Comparison of ENCODE assay signal across 8 mouse cellular contexts in the genomic region with DNA sequence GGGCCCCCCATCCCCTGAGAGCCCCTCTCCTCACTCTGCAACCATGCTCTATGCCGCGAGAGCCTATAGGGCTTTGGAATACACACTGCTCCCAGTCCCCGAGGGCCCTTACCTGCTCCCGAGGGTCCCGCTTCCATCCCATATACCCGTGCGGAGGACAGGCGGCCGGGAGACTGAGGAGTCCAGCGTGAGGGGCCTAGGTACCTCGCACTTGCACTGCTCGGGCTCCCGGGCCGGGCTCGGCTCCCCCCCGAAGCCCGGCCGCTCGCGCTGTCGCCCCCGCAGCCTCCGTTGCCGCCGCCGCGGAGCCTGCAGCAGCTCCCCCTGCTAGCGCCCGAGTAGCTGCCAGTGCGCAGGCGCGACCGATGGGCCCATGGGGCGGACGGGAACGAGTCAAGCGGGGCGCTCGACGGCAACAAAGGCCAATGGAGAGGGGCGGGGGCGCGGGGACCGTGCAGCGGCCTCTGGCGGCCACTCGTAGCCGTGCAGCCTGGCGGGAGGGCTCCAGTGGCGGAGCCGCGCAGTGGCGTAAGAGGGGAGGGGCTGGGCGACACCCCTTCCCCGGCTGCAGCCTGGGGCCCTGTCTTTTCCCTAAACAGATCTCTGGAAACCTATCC. TPM values are rescaled to one million over a fixed set of nuclear protein-coding genes. Genes with fewer than 3 reads are reported as not detected.
DNase-seq lines count a peak whose midpoint lies in the region; ATAC-seq and TF ChIP-seq lines count a peak whose summit lies in the region.

Gene Ago1, minus strand, starts transcription at position 299 of the 617 bp plus-strand sequence.

- peaks cover 28% of the 10 kb centered on the region for H3K4me1 ChIP-seq in bone marrow macrophage, adult 2 months (ENCODE audit: control insufficient read depth, insufficient read depth, low read length)
- no peaks in the 10 kb centered on the region for H3K4me1 ChIP-seq in embryonic fibroblast, embryonic 13.5 days (ENCODE audit: control insufficient read depth, insufficient read depth, low read length)
- H3K4me1 ChIP-seq in heart, embryonic 10.5 days: peaks cover 48% of the 10 kb centered on the region
- H3K4me1 ChIP-seq in kidney, embryonic 15.5 days: peaks cover 46% of the 10 kb centered on the region

- no peaks in the 10 kb centered on the region for H3K36me3 ChIP-seq in heart, embryonic 10.5 days
- no peaks in the 10 kb centered on the region for H3K36me3 ChIP-seq in kidney, embryonic 15.5 days

- no peaks in the 10 kb centered on the region for H3K9me3 ChIP-seq in heart, embryonic 10.5 days
- H3K9me3 ChIP-seq in kidney, embryonic 15.5 days (replicated peaks): no peaks in the 10 kb centered on the region

- peak; percentile 39 for TF ChIP-seq CTCF in bone marrow macrophage, adult 2 months (IDR thresholded peaks at IDR 0.05; ENCODE audit: low read depth, low read length)
- TF ChIP-seq CTCF in embryonic fibroblast, embryonic 13.5 days (IDR thresholded peaks at IDR 0.05; ENCODE audit: borderline replicate concordance, insufficient read depth, low read length): peak; percentile 67

- ATAC-seq in kidney, embryonic 15.5 days (replicated peaks; ENCODE audit: low FRiP score): peak; percentile 88
- ATAC-seq in monocyte, adult 5-6 weeks (replicated peaks; ENCODE audit: insufficient number of reproducible peaks, low FRiP score, low TSS enrichment, poor library complexity, severe bottlenecking): peak; percentile 94

- WGBS in heart, embryonic 10.5 days: under 1% methylated on average over 55 of the region's 55 CpGs
- WGBS in kidney, embryonic 15.5 days: under 1% methylated on average over 53 of the region's 55 CpGs

- peak within 1 kb of the TSS; percentile 80 for H3K4me2 ChIP-seq in kidney, embryonic 15.5 days

- peak; percentile 96 for DNase-seq in A20 (ENCODE audit: low read depth, low spot score)
- DNase-seq in heart, embryonic 10.5 days (ENCODE audit: low spot score): peak; percentile 96
- peak; percentile 96 for DNase-seq in liver
- peak; percentile 93 to 97 for DNase-seq in spleen, postnatal 4 days (ENCODE audit: low spot score in 2 of 2)

- TF ChIP-seq POLR2A in bone marrow macrophage, adult 2 months (IDR thresholded peaks at IDR 0.05; ENCODE audit: borderline replicate concordance, low read depth, low read length): no peak
- TF ChIP-seq POLR2A in embryonic fibroblast, embryonic 13.5 days (IDR thresholded peaks at IDR 0.05; ENCODE audit: low read depth, low read length): peak; percentile 67

- peak within 1 kb of the TSS; percentile 26 for H3K27ac ChIP-seq in bone marrow macrophage, adult 2 months (ENCODE audit: insufficient read depth, low read depth, low read length)
- no peak within 1 kb of the TSS for H3K27ac ChIP-seq in embryonic fibroblast, embryonic 13.5 days (ENCODE audit: insufficient read depth, low read length)
- H3K27ac ChIP-seq in heart, embryonic 10.5 days: peak within 1 kb of the TSS; percentile 94
- peak within 1 kb of the TSS; percentile 91 for H3K27ac ChIP-seq in kidney, embryonic 15.5 days

- no peaks in the 10 kb centered on the region for H3K27me3 ChIP-seq in heart, embryonic 10.5 days (ENCODE audit: insufficient read depth, poor library complexity, severe bottlenecking)
- no peaks in the 10 kb centered on the region for H3K27me3 ChIP-seq in kidney, embryonic 15.5 days

- peak within 1 kb of the TSS; percentile 93 for H3K9ac ChIP-seq in kidney, embryonic 15.5 days

- peak within 1 kb of the TSS; percentile 87 for H3K4me3 ChIP-seq in bone marrow macrophage, adult 2 months (ENCODE audit: insufficient read depth, low read length)
- H3K4me3 ChIP-seq in embryonic fibroblast, embryonic 13.5 days (ENCODE audit: insufficient read depth, low read length): peak within 1 kb of the TSS; percentile 86
- H3K4me3 ChIP-seq in heart, embryonic 10.5 days: peak within 1 kb of the TSS; percentile 95
- peak within 1 kb of the TSS; percentile 80 for H3K4me3 ChIP-seq in kidney, embryonic 15.5 days (replicated peaks)

RNA-seq across cellular contexts. Expression of gene Ago1, which starts in this region (rescaled TPM):
- 27.3 and 29.1 TPM in 2 replicates for polyA plus RNA-seq in bone marrow macrophage, adult 2 months (2012; ENCODE audit: insufficient read depth, insufficient read length, missing spikeins)
- 26.6 and 27.0 TPM in 2 replicates for polyA plus RNA-seq in embryonic fibroblast, embryonic 13.5 days (2011; ENCODE audit: insufficient read length, low read depth, missing spikeins)
- polyA plus RNA-seq in heart, embryonic 10.5 days (2016; fragmentation: Nextera tagmentation; extraction: Ambion mirVana): 2.4 and 3.4 TPM in 2 replicates
- polyA plus RNA-seq in kidney, embryonic 15.5 days (2015; fragmentation: Nextera tagmentation; extraction: Ambion mirVana): 5.1 and 5.2 TPM in 2 replicates
- total RNA-seq in monocyte, adult 5-6 weeks (2017): 10.7 to 25.3 TPM (median 18.5 TPM) in 3 replicates
